Mouse (Mus musculus): Measurements from ENCODE around the gene Pck2. TPM values are rescaled to one million over a fixed set of nuclear protein-coding genes. Genes with fewer than 3 reads are reported as not detected.

The Pck2 gene
- polyA plus RNA-seq, 1 experiment: 252 TPM

DNA sequence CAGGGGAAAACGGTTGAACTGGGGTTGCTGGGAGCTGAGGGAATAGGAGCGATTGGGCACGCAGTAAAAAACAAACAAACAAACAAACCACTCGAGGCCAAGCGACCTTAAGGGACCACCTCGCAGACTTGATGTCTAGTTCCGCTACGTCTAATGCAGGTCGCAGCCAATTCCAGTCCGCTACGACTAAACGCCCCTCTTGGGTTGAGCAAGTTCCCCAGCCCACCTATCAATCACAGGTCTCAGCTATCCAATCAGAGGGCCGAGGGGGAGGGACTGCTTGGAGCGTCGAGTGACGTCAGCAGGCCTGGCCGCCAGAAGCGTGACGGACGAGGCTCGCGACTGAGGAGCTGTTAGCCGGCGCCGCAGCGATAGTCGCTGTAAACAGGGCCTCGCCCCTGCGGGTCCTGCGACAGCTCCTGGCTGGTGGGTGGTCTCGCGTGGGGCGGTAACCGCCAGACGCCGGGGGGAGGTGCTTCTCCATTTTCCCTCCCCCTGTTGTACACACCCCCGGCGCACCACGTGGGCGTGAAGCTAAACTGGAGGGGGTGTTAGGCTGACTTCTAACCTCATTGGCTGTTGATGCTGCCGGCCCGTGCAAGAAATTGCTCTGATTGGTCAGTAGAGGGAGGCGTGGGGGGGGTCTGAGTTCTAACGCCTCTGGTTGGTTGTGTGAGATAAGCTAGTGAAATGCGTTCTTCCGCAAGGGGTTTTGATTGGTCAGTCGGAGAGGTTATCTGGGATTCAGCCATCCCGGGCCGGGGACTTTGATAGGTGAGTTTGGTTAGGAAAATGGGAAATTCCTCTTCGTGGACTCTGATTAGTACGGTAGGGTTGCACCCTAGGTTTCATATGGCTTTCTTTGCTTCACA is 20.4 kb downstream of the Pck2 start, which contains the start of gene A730061H03Rik:
TSS of gene A730061H03Rik (minus strand) at position 205 of the 872 bp plus-strand sequence.
- TF ChIP-seq MYOG (IDR thresholded peaks at IDR 0.05; ENCODE audit: control insufficient read depth in 1 of 3, insufficient read depth in 1 of 3, insufficient read length in 2 of 3, low read depth in 2 of 3): no peak
- TF ChIP-seq REST (IDR thresholded peaks at IDR 0.05; ENCODE audit: insufficient read depth, insufficient read length): no peak
- peak; percentile 93 for TF ChIP-seq USF1 (IDR thresholded peaks at IDR 0.05; ENCODE audit: low read depth)
- no peak for TF ChIP-seq E2F4 (IDR thresholded peaks at IDR 0.05; ENCODE audit: insufficient read depth)
- TF ChIP-seq CEBPB (IDR thresholded peaks at IDR 0.05; ENCODE audit: insufficient read depth, poor library complexity, severe bottlenecking): peak; percentile 49; the same call in 1 of the 2 replicates
- TF ChIP-seq SRF (IDR thresholded peaks at IDR 0.05; ENCODE audit: control insufficient read depth, insufficient read length, low read depth): no peak
- TF ChIP-seq POLR2AphosphoS2 (IDR thresholded peaks at IDR 0.05; ENCODE audit: insufficient read length, low read depth): peak; percentile 66
- TF ChIP-seq POLR2A (IDR thresholded peaks at IDR 0.05; ENCODE audit: insufficient read length, low read depth): peak; percentile 50
- TF ChIP-seq TCF3 (IDR thresholded peaks at IDR 0.05; ENCODE audit: insufficient read length, low read depth): no peak
- TF ChIP-seq MAX (IDR thresholded peaks at IDR 0.05; ENCODE audit: low read depth): peak; percentile 8
- peak in 1 of 3 experiments; percentile 4 for TF ChIP-seq MYOD1 (IDR thresholded peaks at IDR 0.05; ENCODE audit: control insufficient read depth in 1 of 3, insufficient read length in 2 of 3, low read depth in 2 of 3)
- no peak for TF ChIP-seq TCF12 (IDR thresholded peaks at IDR 0.05; ENCODE audit: insufficient read depth, poor library complexity, severe bottlenecking)
- peaks cover 10% of the 10 kb centered on the region for H3K36me3 ChIP-seq (ENCODE audit: control insufficient read depth, insufficient read depth)
- no peaks in the 10 kb centered on the region for H3K79me2 ChIP-seq (ENCODE audit: control insufficient read depth, insufficient read depth)

DNA sequence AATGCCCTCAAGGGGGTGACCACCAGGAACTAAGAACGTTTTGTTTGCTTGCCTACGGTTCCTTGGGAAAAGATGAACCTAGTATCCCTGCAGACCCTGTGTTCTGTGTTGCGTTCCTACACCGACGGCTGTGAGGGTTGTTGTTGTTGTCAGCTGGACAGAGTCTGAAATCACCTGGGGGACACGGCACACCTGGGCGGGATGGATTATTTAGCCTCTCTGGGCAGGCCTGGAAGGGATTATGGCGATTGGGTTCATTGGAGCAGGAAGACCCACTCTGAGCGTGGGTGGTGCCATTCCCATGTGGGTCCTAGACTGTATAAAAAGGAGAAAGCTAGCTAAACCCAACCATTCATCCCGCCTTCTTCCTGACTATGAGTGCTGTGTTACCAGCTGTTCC is 21.8 kb downstream of the Pck2 start:
- TF ChIP-seq POLR2AphosphoS2 (IDR thresholded peaks at IDR 0.05; ENCODE audit: insufficient read length, low read depth) (no peak), REST (IDR thresholded peaks at IDR 0.05; ENCODE audit: insufficient read depth, insufficient read length) (no peak), E2F4 (IDR thresholded peaks at IDR 0.05; ENCODE audit: insufficient read depth) (no peak), POLR2A (IDR thresholded peaks at IDR 0.05; ENCODE audit: insufficient read length, low read depth) (no peak), USF1 (IDR thresholded peaks at IDR 0.05; ENCODE audit: low read depth) (no peak), TCF12 (IDR thresholded peaks at IDR 0.05; ENCODE audit: insufficient read depth, poor library complexity, severe bottlenecking) (no peak), SRF (IDR thresholded peaks at IDR 0.05; ENCODE audit: control insufficient read depth, insufficient read length, low read depth) (no peak), MYOG (IDR thresholded peaks at IDR 0.05; ENCODE audit: control insufficient read depth in 1 of 3, insufficient read depth in 1 of 3, insufficient read length in 2 of 3, low read depth in 2 of 3) (no peak), MYOD1 (IDR thresholded peaks at IDR 0.05; ENCODE audit: control insufficient read depth in 1 of 3, insufficient read length in 2 of 3, low read depth in 2 of 3) (no peak), TCF3 (IDR thresholded peaks at IDR 0.05; ENCODE audit: insufficient read length, low read depth) (no peak), MAX (IDR thresholded peaks at IDR 0.05; ENCODE audit: low read depth) (no peak), CEBPB (IDR thresholded peaks at IDR 0.05; ENCODE audit: insufficient read depth, poor library complexity, severe bottlenecking) (no peak)
- H3K27me3 ChIP-seq (ENCODE audit: control insufficient read depth, insufficient read depth, insufficient read length): no peaks in the 10 kb centered on the region
- H3K4me3 ChIP-seq: no peak overlapping the region
- H3ac ChIP-seq (ENCODE audit: control insufficient read depth, insufficient read length): no peak overlapping the region
- peak overlapping the region; percentile 87 for H3K4me2 ChIP-seq (ENCODE audit: low read depth)
- H3K79me2 ChIP-seq (ENCODE audit: control insufficient read depth, insufficient read depth): no peaks in the 10 kb centered on the region
- H3K36me3 ChIP-seq (ENCODE audit: control insufficient read depth, insufficient read depth): peaks cover 15% of the 10 kb centered on the region

More for the DNA sequence above, 20.4 kb downstream of the Pck2 start, which contains the start of gene A730061H03Rik:
- Histone ChIP-seq H3K4me2 (ENCODE audit: low read depth) (peak within 1 kb of the TSS; percentile 96), H3ac (ENCODE audit: control insufficient read depth, insufficient read length) (peak within 1 kb of the TSS; percentile 55), H3K4me3 (peak within 1 kb of the TSS; percentile 95), H3K27me3 (ENCODE audit: control insufficient read depth, insufficient read depth, insufficient read length) (no peaks in the 10 kb centered on the region)

DNA sequence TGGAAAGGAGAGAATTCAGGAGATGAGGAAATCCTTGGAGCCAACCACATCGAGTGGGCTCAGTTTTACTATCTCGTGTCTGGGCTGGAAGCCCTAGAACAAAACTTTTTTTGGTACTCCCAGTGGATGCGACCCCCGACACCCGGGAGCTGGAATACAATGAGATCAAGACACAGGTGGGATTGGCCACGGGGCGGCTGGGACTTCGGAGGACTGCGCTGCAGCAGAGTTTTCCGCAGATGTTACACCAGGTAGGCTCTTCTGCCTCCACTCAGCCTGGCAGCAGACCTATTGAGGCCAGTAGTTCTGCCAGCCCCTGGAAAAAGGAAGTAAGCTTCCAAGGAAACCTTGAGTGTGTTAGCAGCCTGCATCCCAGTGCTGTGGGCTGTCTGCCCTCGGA is 23.2 kb downstream of the Pck2 start:
- H3K36me3 ChIP-seq (ENCODE audit: control insufficient read depth, insufficient read depth): peaks cover 22% of the 10 kb centered on the region
- H3K4me3 ChIP-seq: no peak overlapping the region

DNA sequence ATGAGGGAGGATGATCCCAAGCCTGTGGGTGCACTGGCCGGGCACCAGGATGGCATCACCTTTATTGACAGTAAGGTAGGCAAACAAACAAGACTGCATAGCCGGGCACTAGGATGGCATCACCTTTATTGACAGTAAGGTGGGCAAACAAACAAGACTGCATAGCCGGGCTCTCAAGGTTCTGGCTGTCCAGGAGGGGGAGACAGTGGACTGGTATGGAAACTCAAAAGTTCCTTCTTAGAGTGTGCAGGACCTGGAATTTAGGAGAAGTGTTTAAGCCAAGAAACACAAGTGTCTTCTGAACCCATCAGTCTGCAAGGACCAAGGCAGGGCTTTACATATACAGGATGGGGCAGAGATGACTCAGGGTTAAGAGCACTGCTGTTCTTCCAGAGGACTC is 25.7 kb downstream of the Pck2 start:
- H3K4me2 ChIP-seq (ENCODE audit: low read depth): no peak overlapping the region
- peaks cover 22% of the 10 kb centered on the region for H3K36me3 ChIP-seq (ENCODE audit: control insufficient read depth, insufficient read depth)
- H3K4me3 ChIP-seq: no peak overlapping the region
- H3K79me2 ChIP-seq (ENCODE audit: control insufficient read depth, insufficient read depth): no peaks in the 10 kb centered on the region
- H3K27me3 ChIP-seq (ENCODE audit: control insufficient read depth, insufficient read depth, insufficient read length): no peaks in the 10 kb centered on the region
- no peak overlapping the region for H3ac ChIP-seq (ENCODE audit: control insufficient read depth, insufficient read length)
- TF ChIP-seq REST (IDR thresholded peaks at IDR 0.05; ENCODE audit: insufficient read depth, insufficient read length) (no peak), POLR2A (IDR thresholded peaks at IDR 0.05; ENCODE audit: insufficient read length, low read depth) (no peak), MYOD1 (IDR thresholded peaks at IDR 0.05; ENCODE audit: control insufficient read depth in 1 of 3, insufficient read length in 2 of 3, low read depth in 2 of 3) (no peak), POLR2AphosphoS2 (IDR thresholded peaks at IDR 0.05; ENCODE audit: insufficient read length, low read depth) (no peak)

More for the DNA sequence above, 23.2 kb downstream of the Pck2 start:
- H3K27me3 ChIP-seq (ENCODE audit: control insufficient read depth, insufficient read depth, insufficient read length): no peaks in the 10 kb centered on the region
- H3ac ChIP-seq (ENCODE audit: control insufficient read depth, insufficient read length): no peak overlapping the region
- H3K4me2 ChIP-seq (ENCODE audit: low read depth): no peak overlapping the region
- H3K79me2 ChIP-seq (ENCODE audit: control insufficient read depth, insufficient read depth): no peaks in the 10 kb centered on the region
- TF ChIP-seq SRF (IDR thresholded peaks at IDR 0.05; ENCODE audit: control insufficient read depth, insufficient read length, low read depth) (no peak), POLR2AphosphoS2 (IDR thresholded peaks at IDR 0.05; ENCODE audit: insufficient read length, low read depth) (no peak), E2F4 (IDR thresholded peaks at IDR 0.05; ENCODE audit: insufficient read depth) (no peak), MYOD1 (IDR thresholded peaks at IDR 0.05; ENCODE audit: control insufficient read depth in 1 of 3, insufficient read length in 2 of 3, low read depth in 2 of 3) (no peak), REST (IDR thresholded peaks at IDR 0.05; ENCODE audit: insufficient read depth, insufficient read length) (no peak), MYOG (IDR thresholded peaks at IDR 0.05; ENCODE audit: control insufficient read depth in 1 of 3, insufficient read depth in 1 of 3, insufficient read length in 2 of 3, low read depth in 2 of 3) (no peak), TCF12 (IDR thresholded peaks at IDR 0.05; ENCODE audit: insufficient read depth, poor library complexity, severe bottlenecking) (no peak), MAX (IDR thresholded peaks at IDR 0.05; ENCODE audit: low read depth) (no peak), USF1 (IDR thresholded peaks at IDR 0.05; ENCODE audit: low read depth) (no peak), TCF3 (IDR thresholded peaks at IDR 0.05; ENCODE audit: insufficient read length, low read depth) (no peak), POLR2A (IDR thresholded peaks at IDR 0.05; ENCODE audit: insufficient read length, low read depth) (no peak), CEBPB (IDR thresholded peaks at IDR 0.05; ENCODE audit: insufficient read depth, poor library complexity, severe bottlenecking) (no peak)

Measured in myocyte (in vitro differentiated cells).